Mouse (Mus musculus) embryo, embryonic 11.5 days (tissue): ENCODE measurements at regions not wholly inside any gene's neighbourhood (a gene's known extent, or its start where the extent isn't known, plus 50 kb on each side); places are given as distances from the start of the nearest gene placed in this dataset.
"Not testable (repeated sequence)": the region's sequence is repeated elsewhere in the genome, so short reads cannot be mapped to it uniquely, and the experiment has no call there.

Experiments used
- DNase-seq: peaks from one replicate; pipeline ENCODE4 v3.0.0-alpha.2; 2012; ENCODE audit warnings: low read depth, low spot score

DNA sequence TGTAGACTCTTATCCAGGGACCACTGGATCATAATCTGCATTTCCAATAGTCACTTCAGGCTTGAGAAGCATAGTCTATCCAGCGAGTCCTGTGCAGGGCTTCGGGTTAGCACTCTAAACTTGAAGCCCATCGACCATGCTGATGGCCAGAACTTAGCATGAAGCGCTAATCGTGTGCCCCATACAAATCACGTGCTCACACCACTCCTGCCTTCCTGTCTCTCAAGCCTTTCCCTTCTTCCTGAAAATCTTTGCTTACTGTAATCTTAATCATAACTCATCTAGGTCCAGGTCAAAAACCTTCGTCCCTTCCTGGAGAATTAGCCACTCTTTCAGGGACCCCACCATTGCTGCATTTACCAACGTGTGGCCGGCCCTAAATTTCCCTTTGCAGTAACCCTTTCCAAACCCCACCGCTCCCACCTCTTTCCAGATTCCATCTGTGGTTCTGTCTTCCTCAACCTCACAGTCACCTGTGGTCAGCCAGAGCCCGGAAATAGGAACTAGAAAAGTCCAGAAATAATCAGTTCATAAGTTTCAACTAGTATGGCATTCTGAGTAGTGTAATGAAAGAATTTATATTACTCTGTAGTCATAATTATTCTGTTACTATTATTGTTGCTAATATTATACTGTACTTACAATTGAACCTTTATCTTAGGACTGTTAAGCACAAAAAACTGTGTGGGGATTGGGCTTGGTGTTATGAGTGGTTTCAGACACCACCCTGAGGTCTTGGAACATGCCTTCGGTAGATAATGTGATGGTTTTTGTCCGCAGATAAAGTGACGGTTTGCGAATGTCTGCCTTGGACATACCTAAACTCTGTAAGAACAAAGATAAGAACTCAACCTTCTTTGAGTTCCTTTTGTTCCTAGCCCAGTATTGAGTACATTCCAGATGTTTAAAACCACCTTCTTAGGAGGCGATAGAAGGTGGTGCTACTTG, 57.3 kb upstream of the Slc1a3 start:
- DNase-seq: no peak

DNA sequence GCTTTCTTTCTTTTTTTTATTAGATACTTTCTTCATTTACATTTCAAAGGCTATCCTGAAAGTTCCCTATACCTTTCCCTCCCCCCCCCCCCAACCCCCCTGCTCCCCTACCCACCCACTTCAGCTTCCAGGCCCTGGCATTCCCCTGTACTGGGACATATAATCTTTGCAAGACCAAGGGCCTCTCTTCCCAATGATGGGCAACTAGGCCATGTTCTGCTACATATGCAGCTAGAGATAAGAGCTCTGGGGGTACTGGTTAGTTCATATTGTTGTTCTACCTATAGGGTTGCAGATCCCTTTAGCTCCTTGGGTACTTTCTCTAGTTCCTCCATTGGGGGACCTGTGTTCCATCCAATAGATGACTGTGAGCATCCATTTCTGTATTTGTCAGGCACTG, 55.6 kb upstream of the Slc1a3 start:
- DNase-seq: not testable (repeated sequence)

DNA sequence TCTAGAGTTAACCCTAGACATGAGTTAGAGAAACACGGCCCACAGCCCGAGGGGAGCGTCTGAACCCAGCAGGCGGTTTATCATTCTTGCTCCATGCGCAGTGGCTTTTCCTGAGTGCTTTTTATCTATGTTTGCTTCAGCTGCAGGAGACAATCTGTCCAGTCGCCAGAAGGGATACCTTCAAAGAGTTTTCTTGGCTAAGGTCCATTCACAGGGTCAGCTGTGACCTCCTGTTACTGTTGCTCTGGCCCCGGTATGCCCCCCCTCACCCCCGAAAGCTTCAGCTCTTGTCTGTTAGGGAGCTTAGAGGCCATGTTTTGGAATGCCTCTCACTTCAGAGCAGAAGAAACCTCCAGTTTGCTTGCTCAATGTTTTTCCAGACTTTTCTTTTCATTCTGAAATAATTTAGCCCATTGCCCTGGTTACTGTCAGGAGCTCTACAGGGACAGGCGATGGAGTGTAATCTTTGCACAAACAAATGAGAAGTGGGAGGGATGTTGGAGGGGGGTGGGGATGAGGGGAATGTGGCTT, 51.2 kb upstream of the Slc1a3 start:
- DNase-seq: no peak

DNA sequence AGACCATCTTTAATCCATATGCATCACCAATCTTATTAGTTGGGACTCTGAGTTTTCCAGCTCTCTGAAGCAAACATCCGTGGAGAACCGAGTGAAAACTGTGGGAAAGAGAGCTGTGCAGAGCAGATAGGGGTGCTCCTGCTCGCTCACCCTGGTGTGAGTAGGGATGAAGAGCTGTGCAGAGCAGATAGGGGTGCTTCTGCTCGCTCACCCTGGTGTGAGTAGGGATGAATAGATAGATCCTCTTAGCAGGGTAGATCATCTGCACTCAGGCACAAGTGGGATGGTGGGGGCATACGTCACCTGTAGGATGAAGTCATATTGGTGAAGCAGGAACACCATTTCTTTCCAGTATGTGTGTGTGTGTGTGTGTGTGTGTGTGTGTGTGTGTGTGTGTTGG, 50.6 kb upstream of the Slc1a3 start:
- no peak for DNase-seq
